Mouse (Mus musculus) C2C12 (cell line): ENCODE measurements at regions not wholly inside any gene's neighbourhood (a gene's known extent, or its start where the extent isn't known, plus 50 kb on each side); places are given as distances from the start of the nearest gene placed in this dataset.

Experiments used
- CEBPB ChIP-seq: IDR thresholded peaks from one replicate; pipeline ENCODE4 v1.6.1; 2011; ENCODE audit warnings: low read depth, mild to moderate bottlenecking, control low read depth, moderate library complexity
- CTCF ChIP-seq: IDR thresholded peaks from one replicate; pipeline ENCODE4 v1.5.1; 2011; ENCODE audit not compliant: control insufficient read depth, insufficient read depth, insufficient read length
- FOSL1 ChIP-seq: IDR thresholded peaks from one replicate; pipeline ENCODE4 v1.8.0; 2011; ENCODE audit warnings: mild to moderate bottlenecking, low read length; ENCODE audit not compliant: poor library complexity, insufficient read depth, severe bottlenecking
- MAX ChIP-seq: IDR thresholded peaks from one replicate; pipeline ENCODE4 v1.6.1; 2011; ENCODE audit warnings: mild to moderate bottlenecking, control low read depth

GRCm38 (mm10) chr17:13564800-13565199, 195.5 kb upstream of the Afdn start:
- TF ChIP-seq CTCF: no peak
- TF ChIP-seq MAX: no peak
- TF ChIP-seq CEBPB: no peak
- no peak for TF ChIP-seq FOSL1
